Mouse (Mus musculus) thymus, adult 2 months (tissue): Measurements from ENCODE around the gene Uap1l1. TPM values are rescaled to one million over a fixed set of nuclear protein-coding genes. Genes with fewer than 3 reads are reported as not detected.

ENCODE experiments used
- DNase-seq: peaks from one replicate; pipeline ENCODE4 v3.0.0; 2021
- H3K27ac ChIP-seq: fragments of 200-500 bp; 2 replicates; pipeline ENCODE4 v1.5.1; 2012; ENCODE audit warnings: low read length, control low read depth; ENCODE audit not compliant: control insufficient read depth, insufficient read depth
- H3K27me3 ChIP-seq: fragments of 200-500 bp; 2 replicates; pipeline ENCODE4 v1.6.1; 2012; ENCODE audit warnings: mild to moderate bottlenecking, low read length, moderate library complexity, mixed read lengths; ENCODE audit not compliant: control insufficient read depth, insufficient read depth
- H3K36me3 ChIP-seq: fragments of 200-500 bp; 2 replicates; pipeline ENCODE4 v1.6.1; 2012; ENCODE audit warnings: mild to moderate bottlenecking, low read length, moderate library complexity; ENCODE audit not compliant: control insufficient read depth, insufficient read depth
- H3K4me1 ChIP-seq: fragments of 200-500 bp; replicated peaks from 2 replicates; pipeline ENCODE4 v1.6.1; 2012; ENCODE audit warnings: low read length; ENCODE audit not compliant: control insufficient read depth, insufficient read depth
- H3K4me3 ChIP-seq: fragments of 200-500 bp; 2 replicates; pipeline ENCODE4 v1.5.1; 2012; ENCODE audit warnings: mild to moderate bottlenecking, low read length, control low read depth, moderate library complexity; ENCODE audit not compliant: control insufficient read depth, insufficient read depth
- CTCF ChIP-seq: fragments of 200-500 bp; IDR thresholded peaks from 2 replicates; pipeline ENCODE4 v1.5.1; 2012; ENCODE audit warnings: mild to moderate bottlenecking, control low read depth, low read length, moderate library complexity, borderline replicate concordance; ENCODE audit not compliant: control insufficient read depth, poor library complexity, insufficient read depth; ENCODE audit errors: extremely low read depth
- POLR2A ChIP-seq: fragments of 200-500 bp; IDR thresholded peaks from 2 replicates; pipeline ENCODE4 v1.6.1; 2012; ENCODE audit warnings: mild to moderate bottlenecking, low read length, control low read depth, moderate library complexity; ENCODE audit not compliant: control insufficient read depth, poor library complexity, insufficient read depth; ENCODE audit errors: extremely low read depth
- WGBS: fragments of 180-500 bp; shearing (Covaris S2); methylation state at CpG from one replicate; pipeline ENCODE4 v1.1.7; 2018; 5-methylcytosine and 5-hydroxymethylcytosine counted together
- polyA plus RNA-seq: library from polyadenylated mRNA; depleted of rRNA; stranded (reverse); fragments of >200 nt; gene quantifications from 2 replicates; pipeline ENCODE4 v1.2.3, GENCODE M21; 2012

The Uap1l1 gene
- polyA plus RNA-seq, 1 experiment = 24.4 TPM

- TF ChIP-seq POLR2A = no peak
- TF ChIP-seq CTCF = no peak
- H3K27ac ChIP-seq = no peak within 1 kb of the TSS
- H3K36me3 ChIP-seq = 0 out of 2 replicates have a peak, but pooled peaks cover 8% of the 10 kb centered on the region
- DNase-seq = peak; percentile 69
- no peaks in the 10 kb centered on the region for H3K27me3 ChIP-seq
- H3K4me3 ChIP-seq = peak within 1 kb of the TSS; percentile 35
- peaks cover 13% of the 10 kb centered on the region for H3K4me1 ChIP-seq
- WGBS = 9% methylated on average over 13 of the region's 13 CpGs
These were observed 9.0 kb downstream of the Uap1l1 start, which contains the start of gene Dpp7 for GRCm38 (mm10) chr2:25356208-25357079. Gene Dpp7 (minus strand): TSS chr2:25356359.

- TF ChIP-seq POLR2A = no peak
- no peak for TF ChIP-seq CTCF
- peak overlapping the region; percentile 35 for H3K4me3 ChIP-seq
- H3K27me3 ChIP-seq = no peaks in the 10 kb centered on the region
- DNase-seq = no peak
- H3K36me3 ChIP-seq = peaks cover 16% of the 10 kb centered on the region
- 62% methylated on average over 18 of the region's 18 CpGs for WGBS
- H3K4me1 ChIP-seq = peaks cover 13% of the 10 kb centered on the region
- no peak overlapping the region for H3K27ac ChIP-seq
These were observed 9.9 kb downstream of the Uap1l1 start for GRCm38 (mm10) chr2:25355419-25356066.

GRCm38 (mm10) chr2:25354211-25354610 lies 11.3 kb downstream of the Uap1l1 start:
- no peak overlapping the region for H3K27ac ChIP-seq
- TF ChIP-seq CTCF (no peak), POLR2A (no peak)
- no peak for DNase-seq
- no peak overlapping the region for H3K4me3 ChIP-seq
- H3K36me3 ChIP-seq = peaks cover 29% of the 10 kb centered on the region
- H3K4me1 ChIP-seq = peaks cover 13% of the 10 kb centered on the region
- 92% methylated on average over 6 of the region's 6 CpGs for WGBS
- no peaks in the 10 kb centered on the region for H3K27me3 ChIP-seq

- H3K27ac ChIP-seq = no peak overlapping the region
- WGBS = 100% methylated on average over 3 of the region's 3 CpGs
- DNase-seq = no peak
- peaks cover 2% of the 10 kb centered on the region for H3K4me1 ChIP-seq
- no peak for TF ChIP-seq CTCF
- no peaks in the 10 kb centered on the region for H3K27me3 ChIP-seq
- peaks cover 62% of the 10 kb centered on the region for H3K36me3 ChIP-seq
- H3K4me3 ChIP-seq = no peak overlapping the region
These were observed 14.8 kb downstream of the Uap1l1 start for GRCm38 (mm10) chr2:25350701-25351100.

GRCm38 (mm10) chr2:25349499-25349898 lies 16.0 kb downstream of the Uap1l1 start:
- no peaks in the 10 kb centered on the region for H3K27me3 ChIP-seq
- H3K4me3 ChIP-seq = no peak overlapping the region
- no peak for TF ChIP-seq POLR2A
- no peak for TF ChIP-seq CTCF
- H3K36me3 ChIP-seq = peaks cover 69% of the 10 kb centered on the region
- no peaks in the 10 kb centered on the region for H3K4me1 ChIP-seq
- no peak overlapping the region for H3K27ac ChIP-seq
- no peak for DNase-seq
- 98% methylated on average over 4 of the region's 4 CpGs for WGBS

- 96% methylated on average over 7 of the region's 7 CpGs for WGBS
- Histone ChIP-seq H3K36me3 (peaks cover 78% of the 10 kb centered on the region), H3K4me3 (no peak overlapping the region), H3K27ac (no peak overlapping the region), H3K4me1 (no peaks in the 10 kb centered on the region), H3K27me3 (no peaks in the 10 kb centered on the region)
- DNase-seq = no peak
- no peak for TF ChIP-seq CTCF
- no peak for TF ChIP-seq POLR2A
These were observed 17.3 kb downstream of the Uap1l1 start for GRCm38 (mm10) chr2:25348162-25348561.
